Mouse (Mus musculus): ENCODE measurements around the gene 4930502E18Rik.
"Not testable (repeated sequence)": the region's sequence is repeated elsewhere in the genome, so short reads cannot be mapped to it uniquely, and the experiment has no call there.

4930502E18Rik gene

DNA sequence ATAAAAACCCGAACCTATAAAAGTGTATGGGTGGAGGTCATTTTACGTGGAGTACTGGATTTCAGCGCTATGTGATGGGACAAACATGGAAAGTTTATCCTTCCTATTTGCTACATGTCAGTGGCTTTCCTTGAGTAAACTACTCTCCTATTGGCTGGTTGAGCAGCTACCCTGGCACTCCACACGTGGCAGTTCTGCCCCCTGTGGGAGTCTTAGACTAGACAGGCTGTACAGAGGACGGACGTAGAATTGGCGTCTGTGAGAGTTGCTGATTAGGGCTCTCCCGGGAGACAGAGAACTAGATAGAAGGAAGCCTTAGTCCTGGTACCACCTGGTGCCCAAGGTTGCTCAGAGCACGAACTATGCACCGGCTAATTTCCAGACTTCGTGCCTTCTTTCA, at the start of gene 4930502E18Rik:
Gene 4930502E18Rik (plus strand): TSS at position 231 of the 400 bp plus-strand sequence.
- no peak for DNase-seq (ENCODE audit: low spot score in 2 of 2)

GRCm38 (mm10) chrX:53676943-53677342, 47.7 kb upstream of the 4930502E18Rik start:
- DNase-seq (ENCODE audit: low spot score in 2 of 2) = peak; percentile 31 to 34

DNA sequence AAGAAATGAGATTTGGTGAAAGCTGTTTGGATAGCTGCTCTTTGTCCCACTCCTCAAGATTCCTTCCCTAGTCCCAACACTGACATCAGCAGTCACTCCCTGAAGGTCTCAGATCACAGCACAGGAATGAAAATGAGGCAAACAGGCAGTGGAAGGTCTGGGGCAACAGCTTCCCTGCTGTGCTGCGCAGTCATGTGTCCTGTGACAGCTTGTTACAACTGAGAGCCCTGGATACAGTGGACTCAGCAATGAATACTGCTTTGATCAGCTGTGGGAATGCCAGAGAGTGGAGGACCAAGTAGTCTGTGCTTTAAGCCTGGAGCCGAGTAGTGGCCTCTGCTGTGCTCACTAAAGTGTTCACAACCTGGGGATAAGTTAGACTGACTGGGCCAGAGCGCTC, 42.0 kb upstream of the 4930502E18Rik start:
- not testable (repeated sequence) for DNase-seq (ENCODE audit: low spot score in 2 of 2)

DNA sequence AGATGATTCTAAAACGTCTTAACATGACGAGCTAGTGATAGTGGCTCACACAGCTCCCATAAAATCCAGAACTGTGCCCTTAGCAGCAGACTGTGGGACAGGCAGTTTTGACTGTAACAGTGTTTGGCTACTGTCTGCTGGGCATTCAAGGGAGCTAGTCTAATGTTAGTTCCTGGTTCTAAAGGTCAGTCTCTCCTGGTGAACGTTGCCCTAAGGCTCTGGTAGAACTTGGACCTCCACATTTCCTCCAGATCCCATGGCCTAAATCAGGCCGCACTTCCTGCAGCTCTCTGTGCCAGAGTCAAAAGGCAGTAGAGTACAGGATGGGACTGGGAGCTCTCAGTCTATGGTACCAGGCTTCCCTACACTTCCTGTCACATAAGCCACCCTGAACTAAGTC, 40.0 kb upstream of the 4930502E18Rik start:
- DNase-seq (ENCODE audit: low spot score in 2 of 2) = not testable (repeated sequence)

DNA sequence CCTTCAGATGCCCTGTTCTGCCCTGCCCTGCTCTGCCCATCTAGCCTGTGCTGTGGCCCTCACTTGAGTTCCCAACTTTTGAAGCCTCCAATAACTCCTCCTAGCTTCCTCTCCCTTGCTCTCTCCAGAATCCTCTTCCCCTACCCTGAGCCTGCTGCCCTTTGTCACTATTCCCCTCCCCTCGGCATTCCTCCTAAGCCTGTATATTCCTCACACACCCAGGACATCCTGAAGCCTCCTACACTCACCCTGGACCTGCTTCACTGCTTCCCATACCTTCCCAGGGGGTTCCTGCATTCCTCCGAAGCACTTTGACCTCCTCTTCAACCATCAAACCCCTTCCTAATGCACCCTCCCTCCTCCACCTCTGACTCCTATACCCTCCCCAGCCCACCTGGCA, 32.6 kb upstream of the 4930502E18Rik start:
- no peak for DNase-seq (ENCODE audit: low spot score in 2 of 2)

DNA sequence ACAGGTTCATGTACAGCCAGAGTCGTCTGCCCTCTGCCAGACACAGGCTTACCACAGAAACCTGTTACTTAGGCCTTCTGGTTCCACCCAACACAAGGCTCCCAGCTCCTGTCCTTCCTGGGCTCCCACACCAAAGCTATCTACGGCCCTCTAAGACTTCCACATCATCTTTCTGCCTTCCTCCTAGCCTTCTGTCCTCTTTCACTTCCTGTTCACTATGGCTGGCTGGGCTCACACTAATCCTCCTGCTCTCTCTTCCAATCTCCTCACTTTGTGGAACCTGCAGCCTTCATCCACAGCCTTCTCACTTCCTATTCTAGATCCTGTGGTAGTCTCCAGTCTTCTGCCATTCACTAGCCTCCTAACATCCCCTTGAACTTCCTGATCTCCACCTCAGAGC, 31.5 kb upstream of the 4930502E18Rik start:
- DNase-seq (ENCODE audit: low spot score in 2 of 2) = no peak

DNA sequence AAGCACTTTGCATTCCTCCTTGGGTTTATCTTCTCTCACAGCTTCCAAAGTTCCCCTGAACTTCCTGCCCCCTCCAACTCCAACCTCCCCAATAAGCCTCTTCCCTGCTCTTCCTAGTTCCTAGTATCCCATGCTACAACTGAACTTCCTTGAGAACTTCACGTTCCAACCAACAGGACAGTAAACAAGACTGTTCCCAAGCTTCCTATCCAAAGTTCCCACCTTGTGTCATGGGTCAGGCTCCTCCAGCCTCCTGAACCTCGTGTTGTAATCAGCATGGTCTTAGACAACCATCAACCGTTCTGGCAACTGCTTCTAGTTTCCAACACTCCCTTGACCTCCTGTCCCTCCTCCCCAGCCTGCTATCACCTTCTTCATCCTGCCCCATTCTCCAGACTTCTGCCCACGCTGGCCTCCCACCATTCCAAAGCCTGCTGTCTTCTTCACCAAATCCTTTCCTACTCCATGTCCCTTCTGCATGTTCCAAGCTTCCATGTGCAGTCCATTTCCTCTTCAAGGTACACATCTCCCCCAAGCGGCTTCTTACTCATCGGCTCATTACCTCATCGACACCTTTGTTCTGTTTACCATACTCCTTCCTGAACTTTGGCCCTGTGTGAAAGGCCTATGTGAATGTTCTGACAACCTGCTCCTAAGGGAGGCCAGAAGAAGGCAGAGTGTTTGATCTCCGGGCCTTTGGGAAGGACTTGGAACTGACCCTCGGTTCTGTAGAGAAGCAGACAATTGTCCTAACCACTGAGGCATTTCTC, 30.4 kb upstream of the 4930502E18Rik start:
- no peak for DNase-seq (ENCODE audit: low spot score in 2 of 2)

DNA sequence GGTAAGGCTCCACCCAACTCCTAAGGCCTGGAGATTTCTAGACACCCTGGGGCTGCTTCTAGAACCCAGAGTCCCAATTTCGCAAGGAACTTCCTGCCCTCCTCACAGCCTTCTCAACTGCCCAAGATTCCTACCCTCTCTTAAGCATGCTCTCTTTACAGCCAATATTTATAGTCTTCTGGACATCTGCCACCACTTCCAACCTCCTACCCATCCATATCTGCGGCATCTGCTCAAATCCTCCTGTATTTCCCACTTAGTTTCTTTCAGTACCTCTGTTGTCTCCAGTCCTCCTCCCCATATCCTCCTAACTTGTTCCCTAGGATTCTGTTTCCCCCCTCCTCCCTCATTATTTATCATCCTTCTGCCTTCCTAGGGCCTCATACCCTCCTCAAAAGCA, 25.4 kb upstream of the 4930502E18Rik start:
- no peak for DNase-seq (ENCODE audit: low spot score in 2 of 2)

- DNase-seq (ENCODE audit: low spot score in 2 of 2) = no peak
Measured at GRCm38 (mm10) chrX:53702673-53703072, 22.0 kb upstream of the 4930502E18Rik start.

DNA sequence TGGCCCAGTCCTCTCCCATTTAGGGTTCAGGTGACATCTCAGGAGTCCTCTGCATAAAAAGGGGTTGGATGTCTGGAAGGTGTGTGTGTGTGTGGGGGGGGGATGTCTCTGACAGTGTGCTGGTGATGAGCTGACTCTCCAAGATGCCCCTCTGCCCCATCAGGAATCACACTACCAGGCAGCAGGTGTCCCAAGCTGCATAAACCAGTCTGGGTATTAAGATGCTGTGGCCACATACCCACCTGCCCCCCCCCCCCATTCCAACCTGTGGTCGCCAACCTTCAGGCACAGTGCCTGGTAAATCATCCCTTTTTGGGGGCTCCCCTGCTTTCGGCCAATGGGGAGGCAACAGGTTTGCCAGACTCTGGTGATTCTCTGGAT, 8.7 kb upstream of the 4930502E18Rik start:
- no peak for DNase-seq (ENCODE audit: low spot score in 2 of 2)

DNA sequence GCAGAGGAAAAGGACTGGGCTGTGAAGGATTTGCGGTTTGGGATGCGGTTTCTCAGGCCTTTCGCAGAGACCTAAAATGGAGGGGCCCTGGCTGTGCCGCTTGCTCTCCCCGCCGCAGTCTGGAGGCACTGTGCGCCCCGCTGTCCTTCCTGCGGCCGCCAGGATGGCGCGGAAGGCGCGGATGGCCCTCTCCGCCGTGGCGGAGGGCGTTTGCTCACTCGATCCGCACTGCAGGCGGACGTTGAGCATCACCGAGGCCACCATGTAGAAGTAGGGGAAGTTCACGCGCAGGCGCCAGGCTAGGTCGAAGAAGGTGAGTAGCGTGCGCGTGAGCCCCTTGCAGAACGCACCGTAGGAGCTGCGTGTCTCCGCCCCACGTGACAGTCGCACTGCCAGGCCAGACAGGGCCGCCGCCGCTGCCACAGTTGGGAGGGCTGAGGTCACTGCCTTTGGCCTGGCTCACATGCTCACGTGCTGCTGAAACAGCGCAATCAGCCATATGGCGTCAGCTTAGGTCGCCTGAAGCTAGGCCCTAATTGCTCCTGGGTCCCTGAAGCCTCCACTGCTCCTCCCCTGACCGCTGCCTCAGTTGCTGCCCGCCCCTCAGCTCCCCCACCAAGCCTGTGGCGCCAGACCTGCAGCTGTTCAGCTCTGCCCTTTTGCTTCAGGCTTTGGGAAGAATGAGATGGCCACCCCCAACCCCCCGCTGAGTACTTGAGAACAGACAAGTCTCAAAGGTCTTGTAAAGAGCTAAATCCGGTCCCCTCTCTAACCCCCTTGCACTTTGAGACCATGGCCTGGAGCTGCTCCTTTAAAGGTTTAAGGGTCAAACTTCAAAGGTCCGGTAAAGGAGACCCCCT, 8.1 kb upstream of the 4930502E18Rik start:
- DNase-seq (ENCODE audit: low spot score in 2 of 2) = peak; percentile 0 to 8

DNA sequence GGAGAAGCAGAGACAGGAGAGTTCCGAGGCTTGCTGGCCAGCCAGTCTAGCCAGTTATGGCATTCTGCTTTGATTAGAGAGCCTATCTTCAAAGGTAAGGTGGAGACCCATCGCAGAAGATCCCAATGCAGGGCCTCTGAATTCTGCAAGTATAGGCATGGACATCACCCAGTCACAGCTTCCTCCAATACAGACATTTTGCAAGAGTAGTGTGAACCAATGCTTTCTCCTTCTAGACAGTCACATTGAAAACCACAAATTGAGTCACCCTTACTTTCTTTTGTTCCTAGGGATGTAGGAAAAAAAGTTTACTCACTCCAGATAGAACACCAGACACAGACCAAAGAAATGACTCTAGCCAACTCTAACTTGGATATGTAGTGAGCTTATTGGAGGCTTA, 4.3 kb downstream of the 4930502E18Rik start:
- DNase-seq (ENCODE audit: low spot score in 2 of 2) = no peak

DNA sequence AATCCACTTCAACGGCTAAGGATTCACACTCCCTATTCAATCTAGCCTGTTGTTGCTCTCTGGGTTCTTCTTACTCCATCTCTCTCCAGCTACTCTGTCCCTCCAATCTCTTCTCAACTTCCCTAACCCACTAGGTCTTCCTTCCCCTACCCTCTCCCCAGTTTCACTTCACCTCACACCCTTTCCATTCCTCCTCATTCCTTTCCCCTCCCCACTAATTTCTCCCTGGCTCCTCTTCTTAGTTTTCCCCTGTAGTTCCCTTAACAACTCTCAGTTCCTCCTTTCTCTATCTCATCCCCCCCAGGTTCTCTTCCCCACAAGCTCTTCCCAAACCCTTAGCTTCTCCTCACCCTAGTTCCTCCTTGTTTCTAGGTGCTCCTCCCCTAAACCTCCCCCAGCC, 28.2 kb downstream of the 4930502E18Rik start:
- DNase-seq (ENCODE audit: low spot score in 2 of 2) = no peak

- no peak for DNase-seq (ENCODE audit: low spot score in 2 of 2)
Measured at GRCm38 (mm10) chrX:53757736-53758135, 33.1 kb downstream of the 4930502E18Rik start, which contains the start of gene 1700013H16Rik. Gene 1700013H16Rik, minus strand, starts transcription at chrX:53757831.

- DNase-seq (ENCODE audit: low spot score in 2 of 2) = no peak
Measured at GRCm38 (mm10) chrX:53776276-53776675, 51.6 kb downstream of the 4930502E18Rik start, which contains the start of gene Zfp36l3. Gene Zfp36l3, minus strand, starts transcription at chrX:53776394.

Measured in urinary bladder, postnatal 36 days (tissue).